ENCODE assay signal across 8 mouse cellular contexts in genomic region chr11:106036548-106037417, GRCm38 (mm10). TPM values are rescaled to one million over a fixed set of nuclear protein-coding genes. Genes with fewer than 3 reads are reported as not detected.
DNase-seq lines count a peak whose midpoint lies in the region; ATAC-seq and TF ChIP-seq lines count a peak whose summit lies in the region.

Gene Dcaf7 (plus strand): TSS chr11:106036872.

- H3K4me1 ChIP-seq in embryonic facial prominence, embryonic 14.5 days (ENCODE audit: control insufficient read depth, insufficient read depth, low read length) = peaks cover 12% of the 10 kb centered on the region
- H3K4me1 ChIP-seq in heart, adult 2 months (ENCODE audit: control insufficient read depth, insufficient read depth, low read length) = no peaks in the 10 kb centered on the region; the same call in none of the 2 replicates
- H3K4me1 ChIP-seq in limb, embryonic 13.5 days = peaks cover 25% of the 10 kb centered on the region
- H3K4me1 ChIP-seq in midbrain, embryonic 16.5 days (ENCODE audit: control insufficient read depth, insufficient read depth, low read length) = peaks cover 33% of the 10 kb centered on the region

- DNase-seq in 3T3-L1 (ENCODE audit: low read depth, low spot score) = peak; percentile 99
- peak; percentile 87 to 95 for DNase-seq in adrenal gland, postnatal 4 days (ENCODE audit: low spot score in 2 of 2)
- DNase-seq in embryonic facial prominence, embryonic 14.5 days (ENCODE audit: low spot score) = peak; percentile 99
- DNase-seq in heart, adult 2 months = peak; percentile 97 to 99
- peak; percentile 97 to 98 for DNase-seq in kidney, adult 8-10 months
- peak; percentile 95 to 100 for DNase-seq in spleen, postnatal 10 days (ENCODE audit: low spot score in 2 of 2)

- 0 out of 2 replicates have a peak, but pooled peaks cover 2% of the 10 kb centered on the region for H3K36me3 ChIP-seq in embryonic facial prominence, embryonic 14.5 days (ENCODE audit: control insufficient read depth, insufficient read depth, low read length)
- no peaks in the 10 kb centered on the region; the same call in 1 of the 2 replicates for H3K36me3 ChIP-seq in heart, adult 2 months (ENCODE audit: control insufficient read depth, insufficient read depth, low read length)
- H3K36me3 ChIP-seq in limb, embryonic 13.5 days = peaks cover 6% of the 10 kb centered on the region; the same call in 1 of the 2 replicates
- no peaks in the 10 kb centered on the region for H3K36me3 ChIP-seq in midbrain, embryonic 16.5 days (ENCODE audit: control insufficient read depth, insufficient read depth, low read length)

- no peaks in the 10 kb centered on the region for H3K9me3 ChIP-seq in embryonic facial prominence, embryonic 14.5 days (ENCODE audit: control insufficient read depth, low read length)
- no peaks in the 10 kb centered on the region for H3K9me3 ChIP-seq in limb, embryonic 13.5 days
- H3K9me3 ChIP-seq in midbrain, embryonic 16.5 days (replicated peaks; ENCODE audit: control insufficient read depth, low read length, poor library complexity, severe bottlenecking) = no peaks in the 10 kb centered on the region

- no peak for TF ChIP-seq CTCF in heart, adult 2 months (IDR thresholded peaks at IDR 0.05)

- peak; percentile 63 for TF ChIP-seq POLR2A in heart, adult 2 months (IDR thresholded peaks at IDR 0.05; ENCODE audit: insufficient read depth, low read depth, low read length)

- peak within 1 kb of the TSS; percentile 98 for H3K4me3 ChIP-seq in embryonic facial prominence, embryonic 14.5 days (ENCODE audit: low read depth, low read length)
- H3K4me3 ChIP-seq in heart, adult 2 months = peak within 1 kb of the TSS; percentile 99
- H3K4me3 ChIP-seq in limb, embryonic 13.5 days = peak within 1 kb of the TSS; percentile 99
- H3K4me3 ChIP-seq in midbrain, embryonic 16.5 days (ENCODE audit: low read depth, low read length) = peak within 1 kb of the TSS; percentile 84

- peak within 1 kb of the TSS; percentile 88 for H3K27ac ChIP-seq in embryonic facial prominence, embryonic 14.5 days (replicated peaks; ENCODE audit: low read depth, low read length)
- peak within 1 kb of the TSS; percentile 84 for H3K27ac ChIP-seq in heart, adult 2 months
- peak within 1 kb of the TSS; percentile 92 for H3K27ac ChIP-seq in limb, embryonic 13.5 days
- H3K27ac ChIP-seq in midbrain, embryonic 16.5 days (ENCODE audit: low read length) = peak within 1 kb of the TSS; percentile 96

- 0 out of 2 replicates have a peak, but pooled peaks have one; percentile 28 for TF ChIP-seq EP300 in heart, adult 2 months (IDR thresholded peaks at IDR 0.05; ENCODE audit: insufficient read depth, low read depth, low read length)

- intact Hi-C loops in heart, adult 2 months (cut with DNase I) = no loop called here

- under 1% methylated on average over 56 of the region's 66 CpGs for WGBS in embryonic facial prominence, embryonic 14.5 days
- WGBS in heart, adult 2 months = under 1% methylated on average over 66 of the region's 66 CpGs
- under 1% methylated on average over 66 of the region's 66 CpGs for WGBS in limb, embryonic 13.5 days
- under 1% methylated on average over 58 of the region's 66 CpGs for WGBS in midbrain, embryonic 16.5 days

- ATAC-seq in embryonic facial prominence, embryonic 14.5 days (ENCODE audit: low read depth) = peak; percentile 99
- ATAC-seq in limb, embryonic 13.5 days (ENCODE audit: low FRiP score, low read depth) = peak; percentile 99
- peak; percentile 98 for ATAC-seq in midbrain, embryonic 16.5 days

- peak within 1 kb of the TSS; percentile 91 for H3K4me2 ChIP-seq in embryonic facial prominence, embryonic 14.5 days (ENCODE audit: low read depth, low read length)
- peak within 1 kb of the TSS; percentile 89 for H3K4me2 ChIP-seq in limb, embryonic 13.5 days (replicated peaks)
- H3K4me2 ChIP-seq in midbrain, embryonic 16.5 days (ENCODE audit: low read length) = peak within 1 kb of the TSS; percentile 76

- peak within 1 kb of the TSS; percentile 93 for H3K9ac ChIP-seq in embryonic facial prominence, embryonic 14.5 days (ENCODE audit: low read depth, low read length)
- H3K9ac ChIP-seq in heart, adult 2 months (ENCODE audit: low read depth, low read length) = peak within 1 kb of the TSS; percentile 88
- peak within 1 kb of the TSS; percentile 95 for H3K9ac ChIP-seq in limb, embryonic 13.5 days
- peak within 1 kb of the TSS; percentile 87 for H3K9ac ChIP-seq in midbrain, embryonic 16.5 days (ENCODE audit: low read depth, low read length)

- no peaks in the 10 kb centered on the region for H3K27me3 ChIP-seq in embryonic facial prominence, embryonic 14.5 days (replicated peaks; ENCODE audit: control insufficient read depth, insufficient read depth, low read length)
- no peaks in the 10 kb centered on the region for H3K27me3 ChIP-seq in heart, adult 2 months (ENCODE audit: control insufficient read depth, insufficient read depth, low read length)
- no peaks in the 10 kb centered on the region for H3K27me3 ChIP-seq in limb, embryonic 13.5 days
- H3K27me3 ChIP-seq in midbrain, embryonic 16.5 days (ENCODE audit: control insufficient read depth, insufficient read depth, low read depth, low read length) = no peaks in the 10 kb centered on the region

- peaks cover 7% of the 10 kb centered on the region for H3K79me2 ChIP-seq in heart, adult 2 months (replicated peaks; ENCODE audit: control insufficient read depth, insufficient read depth, low read length)

RNA-seq across cellular contexts. Expression of gene Dcaf7, which starts in this region (rescaled TPM):
- 10 to 100 TPM; 87.2 to 88.1 TPM for total RNA-seq in adrenal gland, postnatal 4 days (2021)
- 56.0 and 62.8 TPM in 2 replicates for polyA plus RNA-seq in embryonic facial prominence, embryonic 14.5 days (2014; fragmentation: Nextera tagmentation; extraction: Ambion mirVana)
- total RNA-seq in heart, adult 2 months (2021) = 10 to 100 TPM; 36.5 to 39.2 TPM
- 28.9 and 48.7 TPM in 2 replicates for polyA plus RNA-seq in heart, adult 2 months (2012; rRNA removed)
- 68.6 and 73.4 TPM in 2 replicates for polyA plus RNA-seq in limb, embryonic 13.5 days (2015; fragmentation: Nextera tagmentation; extraction: Ambion mirVana)
- polyA plus RNA-seq in midbrain, embryonic 16.5 days (2015; fragmentation: Nextera tagmentation; extraction: Ambion mirVana) = 174 and 187 TPM in 2 replicates

Comparison
In these comparisons a context has a peak if more than half of its experiments do, and no peak if none do; other contexts are left out.
1. Peak in every context shown above with its lines: DNase-seq, ATAC-seq, H3K4me3 ChIP-seq and H3K27ac ChIP-seq.